Mouse (Mus musculus): Measurements from ENCODE around the gene 4931417E11Rik.

GRCm38 (mm10) chr6:73462543-73462942 lies 6.9 kb downstream of the 4931417E11Rik start:
- TF ChIP-seq POLR2A (IDR thresholded peaks at IDR 0.05; ENCODE audit: borderline replicate concordance, extremely low read depth, insufficient read depth, insufficient read length, poor library complexity, severe bottlenecking) = no peak
- no peak for TF ChIP-seq CTCF (IDR thresholded peaks at IDR 0.05; ENCODE audit: borderline replicate concordance, extremely low read depth, insufficient read depth, insufficient read length)
